Mouse (Mus musculus) gastrocnemius, adult 8-10 months (tissue): ENCODE results near the gene Atp8b2. TPM values are rescaled to one million over a fixed set of nuclear protein-coding genes. Genes with fewer than 3 reads are reported as not detected.

Source experiments
- DNase-seq, 2 experiments: peaks; one replicate each; pipeline ENCODE4 v3.0.0; 2022; ENCODE audit warnings: low spot score in 2 of 2
- total RNA-seq, 4 experiments: library from RNA; stranded (reverse); gene quantifications; 2 replicates each; pipeline ENCODE4 v1.2.4; 2022

Atp8b2 gene
- 1 to 10 TPM; 3.3 to 6.0 (median 4.3) TPM for total RNA-seq

DNA sequence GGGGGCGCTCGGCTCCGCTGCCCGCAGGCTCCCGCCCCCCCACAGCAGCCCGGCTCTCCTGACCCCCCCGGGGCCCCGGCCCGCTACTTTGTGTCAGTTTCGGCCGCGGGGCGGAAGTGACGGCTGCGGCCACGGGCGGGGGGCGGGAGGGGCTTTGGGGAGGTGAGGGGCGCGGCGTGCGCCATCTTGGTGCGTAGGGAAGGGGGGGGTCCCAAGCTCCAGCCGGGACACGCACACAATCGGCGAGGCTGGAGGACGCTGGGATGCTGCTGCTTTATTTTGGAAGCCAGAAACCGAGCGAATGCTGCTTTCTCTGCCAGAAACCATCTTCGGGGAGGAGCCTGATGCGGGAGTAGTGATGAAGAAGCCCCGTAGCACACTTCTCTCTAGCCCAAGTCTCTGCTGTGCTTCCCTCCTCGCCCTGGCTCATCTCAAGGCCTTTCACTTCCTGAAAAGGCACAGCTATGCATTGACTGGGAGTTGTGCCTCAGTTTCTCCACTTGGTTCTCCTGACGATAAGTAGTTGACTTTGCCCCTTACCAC, at the start of gene Atp8b2:
Gene Atp8b2 (minus strand): TSS at position 288 of the 543 bp plus-strand sequence.
- peak; percentile 6 to 24 for DNase-seq

DNA sequence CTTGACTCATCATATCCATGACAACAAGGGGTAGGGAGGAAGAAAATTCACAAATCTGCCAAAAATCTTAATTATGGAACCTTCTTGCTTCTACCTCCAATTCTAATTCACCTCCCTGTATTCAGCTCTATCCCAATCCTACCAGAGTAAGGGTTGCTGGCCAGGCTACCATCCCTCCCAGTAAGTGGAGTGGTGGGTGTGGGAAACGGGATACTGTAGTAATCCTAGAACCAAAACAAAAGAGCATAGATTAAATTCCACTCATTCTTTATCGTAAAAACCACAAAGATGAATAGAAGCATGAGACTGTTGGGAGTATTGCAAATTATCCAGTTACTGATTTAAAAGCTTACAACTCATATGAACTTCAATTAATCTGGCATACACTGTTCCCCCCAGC, 47.0 kb upstream of the Atp8b2 start:
- DNase-seq: no peak

DNA sequence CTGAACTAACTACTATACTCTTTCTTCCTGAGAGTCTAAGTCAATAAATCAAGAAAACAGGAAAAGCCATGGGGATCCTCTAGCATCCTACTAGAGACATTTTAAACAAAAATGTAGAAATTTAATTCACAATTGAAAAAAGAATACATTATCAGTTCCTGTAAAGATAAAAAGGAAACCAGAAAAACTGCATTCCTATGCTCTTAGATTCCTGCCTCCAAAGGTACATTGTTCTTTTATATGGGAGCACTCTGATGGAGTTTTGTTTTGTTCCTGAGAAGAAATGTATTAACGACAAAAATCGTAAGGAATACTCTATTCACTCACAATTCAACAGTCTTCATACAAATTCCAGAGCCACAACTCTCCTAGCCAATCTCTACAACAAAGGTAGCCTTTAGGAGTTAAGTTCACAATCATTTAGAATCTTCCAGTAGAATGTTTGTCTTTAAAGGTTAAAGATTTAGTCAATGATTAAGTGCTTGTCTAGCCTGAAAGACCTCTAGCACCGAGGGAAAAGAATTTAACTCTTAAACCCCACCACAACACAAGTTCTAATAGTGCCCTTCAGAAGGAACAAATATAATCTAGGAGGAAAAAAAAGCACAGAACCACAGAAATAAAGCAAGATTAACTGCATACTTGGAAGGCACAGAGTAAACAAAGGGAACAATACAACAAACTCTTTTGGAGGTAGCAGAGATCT, 40.9 kb upstream of the Atp8b2 start:
- no peak for DNase-seq

DNA sequence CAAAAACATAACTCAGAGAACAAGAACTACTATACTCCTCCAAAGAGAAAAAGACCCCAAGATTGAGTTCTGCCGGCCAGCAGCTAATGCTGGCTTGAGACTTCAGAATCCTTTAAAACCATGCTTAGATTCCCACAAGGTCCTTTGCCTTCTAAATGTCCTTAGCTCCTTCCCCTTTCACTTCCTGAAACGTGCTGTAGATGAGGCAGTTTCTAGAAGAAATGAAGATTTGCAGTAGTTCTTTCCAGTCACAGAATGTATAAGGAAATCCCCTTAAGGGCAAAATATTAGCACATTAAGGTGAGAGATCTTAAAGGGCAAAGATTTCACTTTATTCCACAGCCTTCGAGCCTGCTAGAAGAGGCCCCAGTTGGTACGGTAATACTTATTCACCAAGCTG, 36.5 kb upstream of the Atp8b2 start:
- DNase-seq: no peak

DNA sequence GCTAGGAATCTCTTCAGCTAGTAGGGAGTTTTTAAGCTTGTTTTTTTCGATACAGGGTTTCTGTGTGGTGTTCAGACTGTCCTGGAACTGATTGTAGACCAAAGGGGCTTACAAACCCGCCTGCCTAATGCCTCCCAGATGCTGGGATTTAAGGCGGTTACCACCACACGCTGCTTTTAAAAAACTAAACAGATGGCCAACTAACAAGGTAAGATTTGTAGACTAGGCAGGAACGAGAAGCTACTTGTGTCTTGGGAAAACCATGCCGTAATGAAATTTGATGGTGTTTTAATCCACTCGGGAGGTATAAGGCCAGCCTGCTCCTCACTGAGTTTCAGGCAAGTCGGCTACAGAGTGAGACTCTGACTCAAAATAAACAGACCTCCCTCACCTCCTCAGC, 35.8 kb upstream of the Atp8b2 start:
- DNase-seq: no peak

DNA sequence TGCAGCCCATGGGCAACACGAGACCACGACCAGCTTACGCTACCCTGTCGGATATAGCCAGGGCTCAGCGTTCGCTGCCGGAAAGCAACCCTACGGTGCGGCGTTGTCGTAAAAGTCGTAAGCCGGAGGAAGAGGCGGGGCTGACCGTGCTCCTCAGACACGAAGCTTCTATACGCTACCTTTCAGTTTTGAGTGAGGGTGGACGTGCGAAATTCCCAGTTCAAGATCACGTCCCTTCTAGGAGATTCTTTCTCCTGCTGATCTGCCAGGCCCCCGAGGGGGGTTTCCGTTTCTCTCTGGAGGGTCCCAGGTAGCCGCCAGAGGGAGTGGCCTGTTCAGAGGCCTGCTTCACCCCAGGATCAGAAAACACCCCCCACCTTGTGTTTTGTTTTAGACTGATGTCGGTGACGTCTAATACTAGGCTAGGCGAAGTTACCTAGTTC, 35.3 kb upstream of the Atp8b2 start, which contains the start of gene Hax1:
Gene Hax1 (minus strand): TSS at position 169 of the 443 bp plus-strand sequence.
- DNase-seq: peak; percentile 86 to 88

DNA sequence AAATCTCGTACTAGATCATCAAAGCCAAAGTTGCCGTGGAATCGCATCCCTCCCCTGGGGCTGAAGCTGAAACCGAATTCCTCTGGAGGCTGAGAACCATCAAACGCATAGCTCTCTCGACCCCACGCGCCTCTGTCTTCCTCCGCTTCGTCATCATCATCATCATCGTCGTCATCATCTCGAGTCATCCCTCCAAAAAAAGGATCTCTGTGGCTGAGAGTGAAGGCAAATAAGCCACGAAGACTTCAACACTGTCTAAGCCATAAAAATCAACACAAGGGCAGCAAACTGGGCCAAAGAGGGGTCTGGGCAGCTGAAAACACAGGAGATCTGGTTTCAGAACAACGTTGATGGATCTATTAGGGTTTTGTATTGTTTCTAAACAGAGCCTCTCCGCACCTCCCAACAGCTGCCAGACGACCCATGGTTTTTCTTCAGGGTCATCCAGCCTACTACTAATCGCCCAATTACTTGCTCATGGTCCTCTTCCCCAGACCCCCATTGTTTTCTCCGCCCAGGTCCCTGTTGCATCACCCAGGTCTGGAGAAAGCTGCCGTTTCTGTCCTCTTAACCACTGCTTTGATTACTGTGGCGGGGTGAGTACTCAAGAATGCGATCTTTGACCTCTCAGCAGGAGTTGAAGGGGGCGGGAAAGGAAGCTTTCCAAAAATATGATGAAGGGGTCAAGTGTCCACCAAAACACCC, 34.6 kb upstream of the Atp8b2 start:
- DNase-seq: no peak

DNA sequence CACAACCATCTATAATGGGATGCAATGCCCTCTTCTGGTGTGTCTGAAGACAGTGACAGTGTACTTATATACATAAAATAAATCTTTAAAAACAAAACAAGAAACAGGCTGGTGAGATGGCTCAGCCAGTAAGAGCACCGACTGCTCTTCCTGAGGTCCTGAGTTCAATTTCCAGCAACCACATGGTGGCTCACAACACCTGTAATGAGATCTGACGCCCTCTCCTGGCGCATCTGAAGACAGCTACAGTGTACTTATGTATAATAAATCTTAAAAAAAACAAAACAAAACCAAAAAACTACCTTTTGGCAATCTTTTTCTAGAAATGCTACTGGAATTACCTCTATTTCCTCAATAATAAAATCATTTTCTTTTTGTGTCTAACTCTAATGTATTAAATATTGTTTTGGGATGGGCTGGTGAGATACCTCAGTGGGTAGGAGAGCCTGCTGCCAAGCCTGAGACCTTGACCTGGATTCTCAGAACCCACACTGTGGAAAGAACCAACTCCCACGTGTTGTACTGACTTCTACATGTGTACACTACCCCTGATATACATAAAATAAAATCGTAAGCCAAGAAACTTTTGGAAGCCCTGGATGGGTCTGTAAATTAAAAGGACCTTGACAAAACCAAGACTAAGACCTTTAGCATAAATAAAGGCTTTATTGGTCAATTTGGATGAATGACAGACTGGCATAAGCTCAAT, 31.7 kb upstream of the Atp8b2 start:
- no peak for DNase-seq

DNA sequence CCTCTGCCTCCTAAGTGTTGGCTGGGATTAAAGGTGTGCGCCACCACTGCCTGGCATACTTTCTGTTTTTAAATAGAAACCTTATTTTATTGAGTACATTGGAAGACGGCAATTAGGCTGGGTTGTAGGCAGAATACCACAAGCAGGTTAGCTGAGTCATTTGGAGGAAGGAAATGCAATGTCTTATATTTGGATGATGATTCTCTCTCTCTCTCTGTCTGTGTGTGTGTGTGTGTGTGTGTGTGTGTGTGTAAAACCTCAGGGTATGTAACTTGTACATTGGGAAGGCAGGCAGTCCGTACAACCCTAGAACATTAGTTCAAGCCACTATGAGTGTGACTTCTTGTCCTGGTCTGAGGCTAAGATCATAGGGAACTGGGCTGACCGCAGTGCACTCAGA, 24.5 kb upstream of the Atp8b2 start:
- DNase-seq: no peak

DNA sequence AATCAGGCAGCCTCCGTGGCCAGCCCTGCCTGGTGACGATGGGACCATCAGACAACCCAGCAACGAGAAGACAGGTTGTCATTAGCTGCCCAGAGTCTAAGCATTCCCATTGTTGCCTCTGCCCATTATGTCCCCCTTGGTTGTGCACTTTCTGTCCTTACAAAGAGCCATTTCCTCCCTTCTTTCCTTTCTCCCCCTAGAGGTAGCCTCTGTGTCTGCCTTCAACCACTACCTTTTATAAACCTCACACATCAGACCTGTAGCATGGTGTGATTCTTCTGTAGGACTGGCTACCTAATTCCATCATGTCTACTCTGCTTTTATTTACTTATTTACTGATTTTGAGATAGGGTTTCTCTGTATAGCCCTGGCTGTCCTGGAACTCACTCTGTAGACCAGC, 23.9 kb upstream of the Atp8b2 start:
- no peak for DNase-seq

DNA sequence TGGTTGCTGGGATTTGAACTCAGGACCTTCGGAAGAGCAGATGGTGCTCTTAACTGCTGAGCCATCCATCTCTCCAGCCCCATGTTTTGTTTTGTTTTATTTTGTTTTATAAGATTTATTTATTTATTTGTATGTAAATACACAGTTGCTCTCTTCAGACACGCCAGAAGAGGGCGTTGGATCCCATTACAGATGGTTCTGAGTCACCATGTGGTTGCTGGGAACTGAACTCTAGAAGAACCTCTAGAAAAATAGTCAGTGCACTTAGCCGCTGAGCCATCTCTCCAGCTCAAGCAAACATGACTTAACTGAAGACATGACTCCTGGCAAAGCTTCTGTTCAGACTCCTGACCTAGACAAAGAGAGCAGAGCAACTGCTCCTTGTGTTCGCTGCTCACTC, 19.1 kb upstream of the Atp8b2 start:
- DNase-seq: no peak

DNA sequence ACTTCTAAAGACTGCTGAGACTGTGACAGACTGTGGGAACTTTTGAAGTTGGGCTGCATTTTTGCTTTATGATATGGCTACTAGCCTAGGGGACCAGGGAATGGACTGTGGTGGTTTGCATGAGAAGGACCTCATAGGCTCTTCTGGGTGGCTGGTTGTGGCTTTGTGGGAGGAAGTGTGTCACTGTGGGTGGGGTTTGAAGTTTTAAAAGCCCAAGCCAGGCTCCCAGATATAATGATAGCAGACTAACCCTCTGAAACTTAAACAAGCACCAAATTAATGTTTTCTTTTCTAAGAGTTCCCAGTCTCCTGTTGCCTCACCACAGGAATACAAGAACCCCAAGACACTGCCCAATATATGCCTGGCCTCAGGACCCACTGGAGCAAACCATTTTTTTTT, 13.6 kb upstream of the Atp8b2 start:
- no peak for DNase-seq

DNA sequence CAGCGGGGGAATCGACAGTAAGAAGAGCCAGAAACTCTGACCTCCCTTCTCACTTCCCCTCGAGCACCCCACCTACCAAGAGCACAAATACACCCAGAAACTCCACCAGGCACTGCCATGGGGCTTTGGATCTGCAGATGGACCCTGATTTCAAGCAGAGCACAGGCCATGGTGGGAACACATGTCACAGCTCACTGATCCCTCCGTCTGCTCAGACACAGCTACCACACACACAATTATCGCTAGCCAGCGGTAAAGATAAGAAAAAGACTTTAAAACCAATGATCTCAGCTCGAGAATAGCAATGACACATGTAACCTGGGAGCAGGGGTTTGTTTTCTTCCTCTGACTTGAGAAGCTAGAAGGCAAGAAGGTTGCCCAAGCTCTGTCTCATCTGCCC, 5.2 kb upstream of the Atp8b2 start:
- no peak for DNase-seq

DNA sequence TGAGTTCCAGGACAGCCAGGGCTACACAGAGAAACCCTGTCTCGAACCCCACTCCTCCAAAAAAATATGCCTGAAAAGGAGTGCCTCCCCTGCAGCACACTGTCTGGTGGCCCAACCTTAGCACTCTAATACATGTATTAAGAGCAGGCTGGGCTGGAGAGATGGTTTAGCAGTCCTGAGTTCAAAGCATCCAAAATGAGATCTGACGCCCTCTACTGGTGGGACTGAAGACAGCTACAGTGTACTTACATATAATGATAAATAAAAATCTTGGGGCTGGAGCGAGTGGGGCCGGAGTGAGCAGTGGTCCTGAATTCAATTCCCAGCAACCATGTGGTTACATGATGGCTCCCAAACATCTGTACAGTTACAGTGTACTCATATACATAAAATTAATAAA, 3.6 kb upstream of the Atp8b2 start:
- DNase-seq: no peak

DNA sequence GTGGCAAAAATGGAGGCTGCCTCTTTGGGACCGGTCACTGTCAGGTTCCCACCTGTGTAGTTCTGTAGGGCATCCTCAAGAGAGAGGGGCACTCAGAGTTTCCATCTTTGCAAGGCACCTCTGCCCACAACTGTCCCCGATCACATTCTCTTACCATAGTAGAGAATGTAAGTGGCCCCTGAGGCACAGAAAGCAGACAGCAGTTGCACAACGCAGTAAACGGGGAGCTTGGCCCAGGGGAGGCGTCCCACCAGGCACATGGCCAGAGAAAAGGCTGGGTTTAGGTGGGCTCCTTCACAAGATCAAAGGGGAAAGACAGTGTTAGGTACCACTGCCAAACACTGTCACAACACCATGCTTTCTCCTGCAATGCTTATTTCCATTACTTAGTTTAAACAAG, 2.7 kb upstream of the Atp8b2 start:
- no peak for DNase-seq

DNA sequence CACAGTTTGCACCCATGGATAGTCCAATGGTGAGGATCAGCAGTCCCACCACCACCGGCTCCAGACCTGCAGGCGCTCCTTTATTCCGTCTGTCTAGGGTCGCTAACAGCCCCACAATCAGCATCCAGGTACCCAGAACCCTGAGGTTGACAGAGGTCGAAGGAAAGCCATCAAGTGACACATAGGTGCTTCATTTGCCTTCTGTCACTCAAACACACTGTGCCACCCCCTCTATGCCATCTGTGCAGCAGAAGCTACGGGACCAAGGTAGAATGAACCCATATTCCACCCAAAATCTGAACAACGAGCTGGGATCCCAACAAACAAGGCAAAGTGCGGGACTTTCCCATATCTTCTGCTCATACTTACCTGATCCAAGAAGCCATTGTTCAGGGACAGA, 2.2 kb upstream of the Atp8b2 start:
- no peak for DNase-seq

DNA sequence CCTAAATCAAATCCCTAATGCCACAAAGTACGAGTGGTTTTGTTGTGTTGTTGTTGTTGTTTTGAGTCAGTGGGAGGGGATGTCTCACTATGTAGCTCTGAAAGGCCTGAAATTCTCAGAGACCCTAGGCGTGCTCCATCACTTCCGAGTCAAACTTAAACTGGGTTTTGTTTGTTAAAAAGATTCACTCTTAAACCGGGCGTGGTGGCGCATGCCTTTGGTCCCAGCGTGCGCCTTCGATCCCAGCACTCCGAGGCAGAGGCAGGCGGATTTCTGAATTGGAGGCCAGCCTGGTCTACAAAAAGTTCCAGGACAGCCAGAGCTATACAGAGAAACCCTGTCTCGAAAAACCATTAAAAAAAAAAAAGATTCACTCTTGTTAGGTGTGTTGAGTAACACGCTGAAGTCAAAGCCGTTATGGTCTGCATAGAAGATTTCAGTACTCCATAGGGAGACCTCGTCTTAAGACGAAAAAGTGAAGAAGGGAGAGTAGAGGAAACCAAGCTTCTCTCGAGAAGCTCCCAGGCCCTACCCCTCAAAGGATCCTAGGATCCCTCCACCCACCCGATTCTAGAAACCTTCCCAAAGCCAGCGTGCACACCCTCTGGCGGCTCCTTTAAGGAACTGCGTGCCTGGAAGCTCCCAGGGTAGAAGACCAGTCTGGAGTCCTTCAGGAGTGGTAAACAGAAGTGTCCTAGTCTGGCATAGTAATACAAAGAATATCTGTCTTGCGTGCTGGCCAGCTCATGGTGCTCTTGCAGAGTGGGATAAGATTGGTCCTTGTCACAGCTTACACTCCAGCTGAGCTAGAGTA, 825 bp upstream of the Atp8b2 start:
- DNase-seq: peak in 1 of 2 experiments; percentile 31

DNA sequence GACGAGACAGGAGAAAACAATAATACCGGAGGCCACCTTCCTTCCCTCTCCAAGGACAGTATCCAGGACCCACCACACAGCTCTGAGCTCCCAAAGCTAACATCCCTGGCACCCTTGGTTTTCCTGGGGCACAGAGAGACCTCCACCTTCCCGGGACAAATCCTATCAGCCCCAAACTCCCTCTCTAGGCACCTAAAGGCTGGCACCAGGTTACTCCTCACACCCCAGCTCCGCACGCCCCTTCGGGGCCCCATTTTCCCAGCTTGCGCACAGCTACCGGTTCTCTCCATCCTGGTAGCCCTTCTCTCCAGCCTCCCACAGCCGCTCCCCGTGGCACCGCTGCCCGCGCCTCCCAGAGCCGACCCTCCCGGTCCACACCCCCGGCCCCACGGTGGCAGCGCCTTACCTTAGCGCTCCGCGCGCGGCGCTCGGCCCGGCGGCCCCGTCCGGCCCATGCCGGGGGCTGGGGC, 522 bp downstream of the Atp8b2 start:
- DNase-seq: no peak

DNA sequence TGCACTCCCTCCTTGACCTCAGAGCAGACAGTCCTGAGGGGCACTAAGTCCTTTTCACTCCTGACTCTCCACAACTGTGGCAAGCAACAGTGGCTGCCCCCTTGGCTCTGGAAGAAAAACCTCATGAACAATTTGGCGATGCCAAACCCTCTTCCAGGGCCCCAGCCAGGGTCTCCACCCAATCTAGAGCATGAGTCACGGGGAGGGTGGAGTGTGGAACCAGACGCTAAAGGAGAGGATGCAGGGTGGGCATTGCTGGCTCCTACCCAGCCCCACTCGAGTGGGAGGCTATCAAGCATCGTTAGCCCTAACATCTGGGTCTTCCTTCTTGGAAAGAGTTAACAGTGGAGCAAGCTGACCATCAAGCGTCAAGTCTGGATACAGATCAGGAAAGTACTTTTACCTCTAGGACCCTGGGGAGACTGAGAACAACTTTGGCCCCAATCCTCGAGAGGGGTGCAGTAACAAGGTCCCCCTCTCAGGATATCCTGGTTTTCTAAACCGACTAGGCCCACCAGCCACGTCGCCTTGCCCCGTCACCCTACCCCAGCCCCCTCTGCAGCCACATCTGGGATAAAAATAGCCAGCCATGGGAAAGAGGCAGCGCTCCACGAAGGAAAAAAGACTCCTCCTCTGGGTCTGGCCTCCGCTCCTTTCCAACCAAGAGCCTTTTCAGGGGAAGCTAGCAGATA, 1.1 kb downstream of the Atp8b2 start:
- DNase-seq: peak in 1 of 2 experiments; percentile 32

DNA sequence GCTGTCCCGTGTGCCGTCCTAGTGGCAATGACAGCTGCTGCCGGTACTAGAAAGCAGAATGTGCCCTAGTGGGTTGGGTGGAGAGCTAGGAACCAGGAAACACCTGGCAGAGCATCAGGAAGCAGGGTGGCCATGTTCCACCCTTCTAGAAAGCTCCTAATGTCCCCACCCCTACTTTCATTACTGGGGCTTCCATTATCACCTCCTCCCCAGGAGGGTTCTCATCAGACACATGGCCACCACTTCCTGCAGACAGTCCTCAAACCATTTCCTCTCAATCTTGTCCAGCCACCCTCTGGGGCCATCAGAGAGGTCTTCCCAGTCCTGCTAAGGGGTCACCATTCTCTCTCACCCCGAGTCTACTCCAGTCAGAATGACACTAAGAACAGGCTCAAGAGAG, 1.9 kb downstream of the Atp8b2 start:
- DNase-seq: no peak
